Mouse (Mus musculus): ENCODE data around the gene Reep3. TPM values are rescaled to one million over a fixed set of nuclear protein-coding genes. Genes with fewer than 3 reads are reported as not detected.

Reep3 gene
- polyA plus RNA-seq, 1 experiment from 2014 or later: 8.9 TPM

DNA sequence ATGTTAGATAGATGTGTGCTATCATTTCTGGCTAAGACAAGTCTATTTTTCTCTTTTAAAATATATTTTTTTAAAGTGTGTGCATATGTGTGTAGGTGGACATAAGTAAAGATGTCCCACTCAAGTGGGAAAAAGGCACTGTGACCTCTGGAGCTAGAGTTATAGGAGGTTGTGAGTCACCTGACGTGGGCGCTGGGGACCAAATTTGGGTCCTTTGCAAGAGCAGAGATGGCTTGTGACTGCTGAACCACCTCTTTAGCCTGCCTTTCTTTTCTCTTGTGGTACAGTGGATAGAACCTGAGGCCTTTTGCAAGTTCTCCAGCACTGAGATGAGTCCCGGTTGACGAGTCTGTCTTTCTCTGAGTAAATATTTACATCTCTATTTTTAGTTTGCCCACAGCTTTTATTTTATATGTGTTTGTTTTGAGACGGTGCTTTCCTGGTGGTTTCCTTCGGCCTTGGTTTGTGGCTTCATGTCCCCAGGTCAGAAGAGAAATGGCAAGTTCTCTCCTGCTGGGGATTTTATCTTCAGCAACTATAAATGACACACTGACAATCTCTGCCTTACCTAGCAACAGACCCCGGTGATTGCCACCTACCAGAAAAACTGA lies 31.4 kb downstream of the Reep3 start:
- no peak overlapping the region for H3K27ac ChIP-seq (replicated peaks)
- H3K4me1 ChIP-seq (replicated peaks): 0 out of 2 replicates have a peak, but pooled peaks cover 3% of the 10 kb centered on the region
- ATAC-seq (ENCODE audit: insufficient read depth): no peak
- no peak overlapping the region for H3K4me2 ChIP-seq
- no peaks in the 10 kb centered on the region for H3K9me3 ChIP-seq (replicated peaks)
- H3K4me3 ChIP-seq (replicated peaks): no peak overlapping the region
- 64% methylated on average over 7 of the region's 7 CpGs for WGBS (ENCODE audit: insufficient replicate concordance)
- no peak overlapping the region for H3K9ac ChIP-seq
- H3K27me3 ChIP-seq: no peaks in the 10 kb centered on the region
- H3K36me3 ChIP-seq (replicated peaks): no peaks in the 10 kb centered on the region

- Histone ChIP-seq H3K9ac (no peak overlapping the region), H3K36me3 (replicated peaks) (no peaks in the 10 kb centered on the region), H3K4me1 (replicated peaks) (peaks cover 5% of the 10 kb centered on the region), H3K9me3 (replicated peaks) (no peaks in the 10 kb centered on the region), H3K4me2 (no peak overlapping the region), H3K4me3 (replicated peaks) (no peak overlapping the region), H3K27ac (replicated peaks) (no peak overlapping the region), H3K27me3 (no peaks in the 10 kb centered on the region)
- 44% methylated on average over 4 of the region's 4 CpGs for WGBS (ENCODE audit: insufficient replicate concordance)
- no peak for ATAC-seq (ENCODE audit: insufficient read depth)
Measured at GRCm38 (mm10) chr10:67061823-67062222, 34.9 kb downstream of the Reep3 start.

DNA sequence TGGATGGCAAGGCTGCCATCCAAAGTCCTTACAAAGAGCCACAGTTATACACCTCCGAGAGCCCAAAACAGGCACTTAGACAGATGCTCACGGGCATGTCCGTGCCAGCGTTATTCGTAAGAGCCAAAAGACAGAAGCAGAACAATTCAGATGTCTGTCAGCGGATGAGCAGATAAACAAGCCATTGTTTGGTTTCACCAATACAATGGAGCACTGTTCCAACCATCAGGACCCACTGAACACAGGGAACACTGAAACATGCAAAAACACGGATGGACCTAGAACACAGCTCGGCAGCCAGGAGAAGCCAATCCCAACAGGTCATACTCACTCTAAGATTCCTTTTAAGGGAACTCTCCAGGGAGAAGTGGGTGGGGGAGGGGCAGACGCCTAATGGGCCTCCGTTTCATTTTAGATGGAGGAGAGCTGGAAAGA lies 35.4 kb downstream of the Reep3 start:
- Histone ChIP-seq H3K4me3 (replicated peaks) (no peak overlapping the region), H3K9me3 (replicated peaks) (no peaks in the 10 kb centered on the region), H3K9ac (no peak overlapping the region), H3K27me3 (no peaks in the 10 kb centered on the region), H3K4me1 (replicated peaks) (peaks cover 7% of the 10 kb centered on the region), H3K4me2 (no peak overlapping the region), H3K27ac (replicated peaks) (no peak overlapping the region), H3K36me3 (replicated peaks) (no peaks in the 10 kb centered on the region)
- 65% methylated on average over 10 of the region's 10 CpGs for WGBS (ENCODE audit: insufficient replicate concordance)
- ATAC-seq (ENCODE audit: insufficient read depth): no peak

DNA sequence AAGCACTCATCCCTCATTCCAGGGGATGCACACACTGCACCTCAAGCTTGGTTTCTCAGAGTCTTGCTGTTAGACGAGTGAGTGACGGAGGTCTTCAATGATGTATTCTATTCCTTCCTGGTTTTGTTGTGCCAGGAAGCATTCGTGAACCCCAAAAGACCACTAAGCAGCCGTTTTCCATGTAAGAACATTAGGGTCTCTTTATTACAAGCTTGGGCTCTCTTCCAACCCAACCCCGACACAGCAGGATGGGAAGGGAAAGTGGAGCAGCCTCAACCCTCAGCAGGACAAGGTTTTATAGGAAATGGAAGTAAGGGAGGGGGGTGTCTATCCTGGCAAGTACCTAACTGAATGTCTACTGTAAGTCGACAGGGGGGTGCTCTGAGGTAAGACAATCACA lies 38.0 kb downstream of the Reep3 start:
- Histone ChIP-seq H3K4me1 (replicated peaks) (peaks cover 14% of the 10 kb centered on the region), H3K27ac (replicated peaks) (no peak overlapping the region), H3K4me2 (no peak overlapping the region), H3K36me3 (replicated peaks) (no peaks in the 10 kb centered on the region), H3K4me3 (replicated peaks) (no peak overlapping the region), H3K9me3 (replicated peaks) (no peaks in the 10 kb centered on the region), H3K27me3 (no peaks in the 10 kb centered on the region), H3K9ac (no peak overlapping the region)
- ATAC-seq (ENCODE audit: insufficient read depth): no peak
- 55% methylated on average over 6 of the region's 6 CpGs for WGBS (ENCODE audit: insufficient replicate concordance)

DNA sequence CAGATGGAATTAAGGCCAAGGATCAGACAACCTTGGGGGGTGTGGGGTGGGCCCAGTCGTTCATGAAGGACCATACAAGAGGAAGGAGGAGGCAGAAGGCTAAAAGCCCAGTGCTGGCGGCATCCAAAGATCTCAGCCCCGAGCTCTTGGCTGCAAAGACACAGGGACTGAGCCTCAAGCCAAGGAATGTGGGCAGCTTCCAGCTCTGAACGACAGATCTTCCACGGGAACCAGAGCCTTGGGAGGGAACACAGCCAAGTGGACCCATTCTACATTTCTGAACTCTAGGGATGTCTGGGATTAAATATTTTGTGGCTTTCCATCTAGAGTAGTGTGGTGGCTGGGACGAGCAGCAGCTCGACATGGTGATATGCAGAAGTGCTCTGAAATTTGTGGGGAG lies 38.4 kb downstream of the Reep3 start:
- Histone ChIP-seq H3K36me3 (replicated peaks) (no peaks in the 10 kb centered on the region), H3K4me1 (replicated peaks) (peaks cover 14% of the 10 kb centered on the region), H3K4me2 (no peak overlapping the region), H3K4me3 (replicated peaks) (no peak overlapping the region), H3K27ac (replicated peaks) (no peak overlapping the region), H3K9me3 (replicated peaks) (no peaks in the 10 kb centered on the region), H3K9ac (no peak overlapping the region), H3K27me3 (no peaks in the 10 kb centered on the region)
- no peak for ATAC-seq (ENCODE audit: insufficient read depth)
- 66% methylated on average over 7 of the region's 7 CpGs for WGBS (ENCODE audit: insufficient replicate concordance)

- no peaks in the 10 kb centered on the region for H3K9me3 ChIP-seq (replicated peaks)
- H3K27me3 ChIP-seq: no peaks in the 10 kb centered on the region
- H3K4me2 ChIP-seq: no peak overlapping the region
- no peak overlapping the region for H3K4me3 ChIP-seq (replicated peaks)
- 73% methylated on average over 6 of the region's 6 CpGs for WGBS (ENCODE audit: insufficient replicate concordance)
- no peak overlapping the region for H3K27ac ChIP-seq (replicated peaks)
- peaks cover 16% of the 10 kb centered on the region for H3K4me1 ChIP-seq (replicated peaks)
- ATAC-seq (ENCODE audit: insufficient read depth): no peak
- no peaks in the 10 kb centered on the region for H3K36me3 ChIP-seq (replicated peaks)
- no peak overlapping the region for H3K9ac ChIP-seq
Measured at GRCm38 (mm10) chr10:67057696-67058095, 39.0 kb downstream of the Reep3 start.

DNA sequence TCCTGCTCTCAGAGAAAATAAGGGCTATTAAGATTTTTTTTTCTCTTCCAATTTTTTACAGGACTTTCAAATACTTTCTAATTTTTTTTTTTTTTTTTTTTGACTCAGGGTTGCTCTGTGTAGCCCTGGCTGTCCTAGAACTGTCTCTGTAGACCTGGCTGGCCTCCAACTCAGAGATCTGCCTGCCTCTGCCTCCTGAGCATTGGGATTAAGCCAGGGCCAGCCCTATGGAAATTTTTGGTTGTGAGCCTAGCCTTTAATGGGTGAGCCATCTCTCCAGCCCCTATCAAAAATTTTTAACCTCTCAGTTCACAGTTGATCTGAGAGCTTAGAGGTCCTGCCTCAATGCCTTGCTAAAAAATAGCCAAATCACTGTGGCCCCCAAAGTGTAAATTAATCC lies 39.5 kb downstream of the Reep3 start:
- peaks cover 18% of the 10 kb centered on the region for H3K4me1 ChIP-seq (replicated peaks)

GRCm38 (mm10) chr10:67055867-67056856 lies 40.6 kb downstream of the Reep3 start:
- peak overlapping the region; percentile 29; the same call in 1 of the 2 replicates for H3K4me2 ChIP-seq
- H3K27me3 ChIP-seq: no peaks in the 10 kb centered on the region
- H3K9me3 ChIP-seq (replicated peaks): no peaks in the 10 kb centered on the region
- no peaks in the 10 kb centered on the region for H3K36me3 ChIP-seq (replicated peaks)
- peak; percentile 37; the same call in 1 of the 2 replicates for ATAC-seq (ENCODE audit: insufficient read depth)
- H3K27ac ChIP-seq (replicated peaks): no peak overlapping the region
- H3K4me3 ChIP-seq (replicated peaks): 0 out of 2 replicates have a peak overlapping the region, but pooled peaks have one; percentile 12
- peaks cover 23% of the 10 kb centered on the region for H3K4me1 ChIP-seq (replicated peaks)
- 28% methylated on average over 17 of the region's 17 CpGs for WGBS (ENCODE audit: insufficient replicate concordance)
- no peak overlapping the region for H3K9ac ChIP-seq

More for the DNA sequence above, 39.5 kb downstream of the Reep3 start:
- Histone ChIP-seq H3K36me3 (replicated peaks) (no peaks in the 10 kb centered on the region), H3K27ac (replicated peaks) (no peak overlapping the region), H3K4me2 (no peak overlapping the region), H3K4me3 (replicated peaks) (no peak overlapping the region), H3K9ac (no peak overlapping the region), H3K27me3 (no peaks in the 10 kb centered on the region), H3K9me3 (replicated peaks) (no peaks in the 10 kb centered on the region)
- ATAC-seq (ENCODE audit: insufficient read depth): no peak

- Histone ChIP-seq H3K9me3 (replicated peaks) (no peaks in the 10 kb centered on the region), H3K4me3 (replicated peaks) (no peak overlapping the region), H3K4me2 (no peak overlapping the region), H3K9ac (no peak overlapping the region), H3K36me3 (replicated peaks) (no peaks in the 10 kb centered on the region), H3K4me1 (replicated peaks) (peaks cover 29% of the 10 kb centered on the region), H3K27me3 (no peaks in the 10 kb centered on the region), H3K27ac (replicated peaks) (no peak overlapping the region)
- WGBS (ENCODE audit: insufficient replicate concordance): 42% methylated on average over 9 of the region's 9 CpGs
- no peak for ATAC-seq (ENCODE audit: insufficient read depth)
Measured at GRCm38 (mm10) chr10:67053475-67053874, 43.3 kb downstream of the Reep3 start.

- 28% methylated on average over 9 of the region's 9 CpGs for WGBS (ENCODE audit: insufficient replicate concordance)
- no peak for ATAC-seq (ENCODE audit: insufficient read depth)
- Histone ChIP-seq H3K4me3 (replicated peaks) (no peak overlapping the region), H3K27ac (replicated peaks) (no peak overlapping the region), H3K36me3 (replicated peaks) (no peaks in the 10 kb centered on the region), H3K9ac (no peak overlapping the region), H3K9me3 (replicated peaks) (no peaks in the 10 kb centered on the region), H3K4me1 (replicated peaks) (peaks cover 34% of the 10 kb centered on the region), H3K4me2 (0 out of 2 replicates have a peak overlapping the region, but pooled peaks have one; percentile 6), H3K27me3 (no peaks in the 10 kb centered on the region)
Measured at GRCm38 (mm10) chr10:67052429-67052828, 44.3 kb downstream of the Reep3 start.

DNA sequence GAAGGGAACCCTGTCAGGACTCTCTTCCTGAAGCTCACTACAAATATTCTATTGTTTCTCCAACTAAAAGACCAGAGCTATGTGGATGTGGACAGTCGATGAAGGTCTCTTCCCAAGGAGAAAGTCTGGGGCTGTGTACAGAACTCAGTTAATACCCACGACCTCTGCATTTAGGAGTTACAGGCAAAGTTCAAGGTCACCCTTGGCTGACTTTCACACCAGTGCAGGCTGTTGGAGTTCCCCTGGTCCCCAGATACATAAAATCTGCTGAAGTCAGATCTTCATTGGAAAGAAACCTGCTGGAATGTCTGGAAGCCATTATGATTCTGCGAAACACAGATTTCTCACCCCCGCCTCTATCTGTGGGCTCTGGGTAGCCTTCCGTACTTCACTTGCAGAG lies 45.3 kb downstream of the Reep3 start:
- Histone ChIP-seq H3K4me1 (replicated peaks) (peaks cover 29% of the 10 kb centered on the region), H3K9ac (no peak overlapping the region), H3K9me3 (replicated peaks) (no peaks in the 10 kb centered on the region), H3K4me3 (replicated peaks) (no peak overlapping the region), H3K4me2 (no peak overlapping the region), H3K27ac (replicated peaks) (no peak overlapping the region), H3K36me3 (replicated peaks) (no peaks in the 10 kb centered on the region), H3K27me3 (no peaks in the 10 kb centered on the region)
- no peak for ATAC-seq (ENCODE audit: insufficient read depth)
- WGBS (ENCODE audit: insufficient replicate concordance): 60% methylated on average over 5 of the region's 5 CpGs
